In the genomic region with DNA sequence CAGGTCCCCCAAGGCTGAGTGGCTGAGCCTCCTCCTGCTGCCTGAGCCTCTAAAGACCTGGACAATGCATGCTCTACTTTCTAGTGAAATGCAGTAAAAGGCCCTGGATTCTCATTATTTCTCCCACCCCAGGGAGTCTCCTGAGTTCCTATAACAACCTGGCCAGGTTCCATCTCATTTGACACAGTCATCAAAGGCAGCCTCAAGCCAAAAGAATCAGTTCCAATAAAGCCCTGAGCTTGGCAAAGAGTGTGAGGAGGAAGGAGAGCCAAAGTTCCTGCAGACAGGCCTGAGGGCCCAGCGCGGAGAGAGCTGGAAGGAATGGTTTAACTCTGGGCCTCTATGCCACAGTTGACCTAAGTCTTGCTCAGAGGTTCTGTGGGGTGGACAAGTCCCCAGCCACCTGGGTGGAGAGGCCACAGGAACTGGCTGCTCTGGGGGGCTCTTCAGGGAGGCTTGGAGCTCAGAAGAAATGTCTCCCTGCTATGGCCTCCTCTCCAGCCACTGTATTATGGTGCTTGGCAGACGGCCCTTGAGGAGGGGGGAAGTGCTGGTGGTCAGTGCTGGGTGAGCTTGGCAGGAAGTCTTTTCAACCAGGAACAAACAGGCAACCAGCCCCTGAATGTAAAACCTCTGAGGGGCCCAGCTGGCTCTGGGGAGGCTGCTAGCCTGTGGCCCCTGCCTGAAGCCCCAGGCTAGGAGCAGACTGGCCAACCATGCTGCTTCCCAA, we compare ENCODE assay signal across 7 mouse cellular contexts. TPM values are rescaled to one million over a fixed set of nuclear protein-coding genes. Genes with fewer than 3 reads are reported as not detected.
DNase-seq lines count a peak whose midpoint lies in the region; ATAC-seq lines count a peak whose summit lies in the region.

No protein-coding gene starts in this region.

- no peak for ATAC-seq in liver, embryonic 12.5 days

- peak; percentile 20 to 33 for DNase-seq in adrenal gland, postnatal 36 days
- peak; percentile 71 for DNase-seq in cerebellum, adult 8-10 months
- DNase-seq in frontal cortex, postnatal 36 days (ENCODE audit: low spot score in 2 of 2), result peak; percentile 50 to 71
- peak; percentile 64 for DNase-seq in kidney, adult 9 months
- no peak for DNase-seq in limb, embryonic 10.5 days (ENCODE audit: low spot score)
- DNase-seq in retina, postnatal 1 day, result peak; percentile 10

- H3K9me3 ChIP-seq in limb, embryonic 10.5 days (replicated peaks), result no peaks in the 10 kb centered on the region
- H3K9me3 ChIP-seq in liver, embryonic 12.5 days (replicated peaks), result no peaks in the 10 kb centered on the region

- peaks cover 12% of the 10 kb centered on the region for H3K4me1 ChIP-seq in limb, embryonic 10.5 days
- peaks cover 13% of the 10 kb centered on the region for H3K4me1 ChIP-seq in liver, embryonic 12.5 days

- no peak overlapping the region for H3K4me3 ChIP-seq in limb, embryonic 10.5 days
- H3K4me3 ChIP-seq in liver, embryonic 12.5 days, result no peak overlapping the region

- H3K4me2 ChIP-seq in liver, embryonic 12.5 days, result no peak overlapping the region

- no peaks in the 10 kb centered on the region for H3K27me3 ChIP-seq in limb, embryonic 10.5 days (ENCODE audit: low read depth, poor library complexity, severe bottlenecking)
- no peaks in the 10 kb centered on the region for H3K27me3 ChIP-seq in liver, embryonic 12.5 days (replicated peaks)

- H3K27ac ChIP-seq in limb, embryonic 10.5 days, result peak overlapping the region; percentile 61; the same call in 1 of the 2 replicates
- no peak overlapping the region for H3K27ac ChIP-seq in liver, embryonic 12.5 days

- WGBS in limb, embryonic 10.5 days, result 83% methylated on average over 3 of the region's 3 CpGs
- WGBS in liver, embryonic 12.5 days (ENCODE audit: insufficient replicate concordance), result 62% methylated on average over 3 of the region's 3 CpGs

- no peaks in the 10 kb centered on the region for H3K36me3 ChIP-seq in limb, embryonic 10.5 days
- no peaks in the 10 kb centered on the region for H3K36me3 ChIP-seq in liver, embryonic 12.5 days

- H3K9ac ChIP-seq in liver, embryonic 12.5 days, result no peak overlapping the region

RNA-seq across cellular contexts. Expression of gene Sfxn5, which starts 30.7 kb away (rescaled TPM):
- 10 to 100 TPM; 19.9 to 20.5 TPM for total RNA-seq in adrenal gland, postnatal 36 days (2021)
- 6.4 and 6.5 TPM in 2 replicates for polyA plus RNA-seq in limb, embryonic 10.5 days (2016; fragmentation: Nextera tagmentation; extraction: Ambion mirVana)
- polyA plus RNA-seq in liver, embryonic 12.5 days (2016; fragmentation: Nextera tagmentation; extraction: Ambion mirVana), result 2.6 and 3.1 TPM in 2 replicates
